Mouse (Mus musculus) midbrain, embryonic 15.5 days (tissue): Measurements from ENCODE around the gene Disp3. TPM values are rescaled to one million over a fixed set of nuclear protein-coding genes. Genes with fewer than 3 reads are reported as not detected.

ENCODE experiments used
- ATAC-seq: fragments of 200-750 bp; cut with Nextera tagmentation; replicated peaks from 2 replicates; pipeline ENCODE4 v1.8.0; 2017; ENCODE audit warnings: moderate TSS enrichment
- H3K27ac ChIP-seq: fragments of 300-500 bp; sonication (generic); 2 replicates; pipeline ENCODE4 v1.5.1; 2015; ENCODE audit warnings: mild to moderate bottlenecking, inconsistent platforms
- H3K27me3 ChIP-seq: fragments of 300-500 bp; sonication (generic); replicated peaks from 2 replicates; pipeline ENCODE4 v1.6.1; 2015; ENCODE audit warnings: inconsistent platforms
- H3K36me3 ChIP-seq: fragments of 300-500 bp; sonication (generic); replicated peaks from 2 replicates; pipeline ENCODE4 v1.6.1; 2015; ENCODE audit warnings: inconsistent platforms
- H3K4me1 ChIP-seq: fragments of 300-500 bp; sonication (generic); 2 replicates; pipeline ENCODE4 v1.6.1; 2015; ENCODE audit warnings: inconsistent platforms
- H3K4me2 ChIP-seq: fragments of 300-500 bp; sonication (generic); 2 replicates; pipeline ENCODE4 v1.6.1; 2015; ENCODE audit warnings: inconsistent platforms, mild to moderate bottlenecking, moderate library complexity
- H3K4me3 ChIP-seq: fragments of 300-500 bp; sonication (generic); 2 replicates; pipeline ENCODE4 v1.5.1; 2015; ENCODE audit warnings: mild to moderate bottlenecking, inconsistent platforms
- H3K9ac ChIP-seq: fragments of 300-500 bp; sonication (generic); 2 replicates; pipeline ENCODE4 v1.6.1; 2015; ENCODE audit warnings: mild to moderate bottlenecking, inconsistent platforms
- H3K9me3 ChIP-seq: fragments of 300-500 bp; sonication (generic); 2 replicates; pipeline ENCODE4 v1.6.1; 2016; ENCODE audit warnings: inconsistent platforms
- whole genome bisulfite sequencing: fragments of 180-500 bp; shearing (Covaris S2); methylation state at CpG from one replicate; pipeline ENCODE4 v1.1.7; 2015; ENCODE audit warnings: mixed read lengths; 5-methylcytosine and 5-hydroxymethylcytosine counted together
- polyA plus RNA-seq: library from polyadenylated mRNA; unstranded; fragments of >200 nt; fragmentation: Nextera tagmentation; extraction: Ambion mirVana; gene quantifications from 2 replicates; pipeline ENCODE4 v1.2.1, GENCODE M21; 2015

The Disp3 gene
- polyA plus RNA-seq, 1 experiment from 2014 or later = 13.6 TPM

GRCm38 (mm10) chr4:148238218-148238617, 49.5 kb downstream of the Disp3 start:
- peak overlapping the region; percentile 51; the same call in 1 of the 2 replicates for H3K27ac ChIP-seq
- no peak overlapping the region for H3K9ac ChIP-seq
- WGBS = 20% methylated on average over 9 of the region's 9 CpGs
- H3K4me2 ChIP-seq = no peak overlapping the region
- H3K27me3 ChIP-seq = no peaks in the 10 kb centered on the region
- H3K4me1 ChIP-seq = peaks cover 22% of the 10 kb centered on the region
- H3K4me3 ChIP-seq = no peak overlapping the region
- no peaks in the 10 kb centered on the region for H3K9me3 ChIP-seq
- H3K36me3 ChIP-seq = no peaks in the 10 kb centered on the region; the same call in 1 of the 2 replicates
- peak; percentile 44; the same call in 1 of the 2 replicates for ATAC-seq

- Histone ChIP-seq H3K9me3 (no peaks in the 10 kb centered on the region), H3K4me2 (no peak overlapping the region), H3K27me3 (no peaks in the 10 kb centered on the region), H3K4me1 (peaks cover 30% of the 10 kb centered on the region), H3K27ac (peak overlapping the region; percentile 20; the same call in 1 of the 2 replicates), H3K4me3 (no peak overlapping the region), H3K9ac (no peak overlapping the region), H3K36me3 (no peaks in the 10 kb centered on the region; the same call in 1 of the 2 replicates)
- ATAC-seq = no peak
- WGBS = 44% methylated on average over 8 of the region's 8 CpGs
Measured at GRCm38 (mm10) chr4:148236664-148237063, 51.1 kb downstream of the Disp3 start.

- Histone ChIP-seq H3K4me2 (no peak overlapping the region), H3K9ac (no peak overlapping the region), H3K4me3 (no peak overlapping the region), H3K27ac (no peak overlapping the region), H3K4me1 (peaks cover 23% of the 10 kb centered on the region), H3K27me3 (no peaks in the 10 kb centered on the region), H3K9me3 (no peaks in the 10 kb centered on the region), H3K36me3 (no peaks in the 10 kb centered on the region)
- WGBS = 75% methylated on average over 9 of the region's 9 CpGs
- ATAC-seq = no peak
Measured at GRCm38 (mm10) chr4:148233061-148233460, 54.7 kb downstream of the Disp3 start.

GRCm38 (mm10) chr4:148232615-148233014, 55.1 kb downstream of the Disp3 start:
- no peak; the same call in 1 of the 2 replicates for ATAC-seq
- 39% methylated on average over 10 of the region's 10 CpGs for WGBS
- no peaks in the 10 kb centered on the region for H3K9me3 ChIP-seq
- no peaks in the 10 kb centered on the region for H3K27me3 ChIP-seq
- no peak overlapping the region for H3K4me2 ChIP-seq
- 0 out of 2 replicates have a peak overlapping the region, but pooled peaks have one; percentile 18 for H3K27ac ChIP-seq
- no peak overlapping the region for H3K9ac ChIP-seq
- H3K36me3 ChIP-seq = no peaks in the 10 kb centered on the region
- no peak overlapping the region for H3K4me3 ChIP-seq
- H3K4me1 ChIP-seq = peaks cover 19% of the 10 kb centered on the region

DNA sequence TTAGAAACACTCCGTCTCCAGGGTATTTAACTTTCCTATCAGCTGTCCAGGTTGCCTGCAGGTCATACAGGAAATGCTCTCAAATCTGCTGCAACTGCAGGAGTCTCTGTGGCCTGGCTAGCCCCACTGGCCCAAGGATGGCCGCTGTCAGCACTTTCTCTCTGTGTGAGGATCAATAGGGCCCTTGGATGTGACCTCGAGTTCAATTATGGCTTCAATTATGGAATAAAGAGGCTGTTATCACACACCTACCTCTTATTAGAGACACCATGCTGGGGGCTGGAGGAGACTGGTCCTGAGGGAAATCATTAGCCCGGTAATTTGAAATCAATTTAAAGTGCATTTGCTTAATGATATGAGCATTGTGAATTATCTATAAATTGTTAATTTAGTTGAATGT, 55.6 kb downstream of the Disp3 start:
- WGBS = 38% methylated on average over 4 of the region's 4 CpGs
- no peak overlapping the region for H3K27ac ChIP-seq
- no peak overlapping the region for H3K4me2 ChIP-seq
- H3K9me3 ChIP-seq = no peaks in the 10 kb centered on the region
- no peaks in the 10 kb centered on the region for H3K36me3 ChIP-seq
- peaks cover 16% of the 10 kb centered on the region for H3K4me1 ChIP-seq
- no peaks in the 10 kb centered on the region for H3K27me3 ChIP-seq
- H3K4me3 ChIP-seq = no peak overlapping the region
- ATAC-seq = no peak
- H3K9ac ChIP-seq = no peak overlapping the region

DNA sequence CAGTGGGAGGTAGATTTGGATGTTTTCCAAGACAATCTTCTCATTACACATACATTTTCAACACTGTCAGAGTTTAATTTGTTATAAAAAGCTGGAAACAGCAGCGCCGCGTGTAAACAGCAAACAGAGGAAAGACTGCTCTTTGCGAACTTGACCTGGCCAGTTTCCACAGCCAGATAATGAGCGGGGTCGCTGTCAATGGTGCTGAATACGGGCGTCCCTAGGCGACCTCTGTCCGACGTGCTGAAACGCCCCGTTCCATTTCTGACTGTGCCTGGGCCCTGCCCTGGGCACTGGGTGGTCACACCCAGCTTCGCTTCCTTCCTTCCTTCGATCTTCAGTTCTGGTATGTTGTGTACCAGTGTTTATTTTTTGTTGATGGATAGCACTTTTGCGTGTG, 58.1 kb downstream of the Disp3 start:
- Histone ChIP-seq H3K36me3 (no peaks in the 10 kb centered on the region), H3K27me3 (no peaks in the 10 kb centered on the region), H3K4me1 (peaks cover 18% of the 10 kb centered on the region), H3K9me3 (no peaks in the 10 kb centered on the region), H3K27ac (no peak overlapping the region), H3K4me2 (no peak overlapping the region), H3K4me3 (no peak overlapping the region), H3K9ac (no peak overlapping the region)
- ATAC-seq = no peak
- WGBS = 8% methylated on average over 16 of the region's 16 CpGs

- Histone ChIP-seq H3K36me3 (no peaks in the 10 kb centered on the region), H3K27me3 (no peaks in the 10 kb centered on the region; the same call in 1 of the 2 replicates), H3K9ac (no peak overlapping the region), H3K27ac (no peak overlapping the region), H3K9me3 (no peaks in the 10 kb centered on the region), H3K4me3 (no peak overlapping the region), H3K4me1 (peaks cover 17% of the 10 kb centered on the region), H3K4me2 (no peak overlapping the region)
- ATAC-seq = 0 out of 2 replicates have a peak, but pooled peaks have one; percentile 49
- 25% methylated on average over 10 of the region's 10 CpGs for WGBS
Measured at GRCm38 (mm10) chr4:148222983-148223382, 64.8 kb downstream of the Disp3 start.

DNA sequence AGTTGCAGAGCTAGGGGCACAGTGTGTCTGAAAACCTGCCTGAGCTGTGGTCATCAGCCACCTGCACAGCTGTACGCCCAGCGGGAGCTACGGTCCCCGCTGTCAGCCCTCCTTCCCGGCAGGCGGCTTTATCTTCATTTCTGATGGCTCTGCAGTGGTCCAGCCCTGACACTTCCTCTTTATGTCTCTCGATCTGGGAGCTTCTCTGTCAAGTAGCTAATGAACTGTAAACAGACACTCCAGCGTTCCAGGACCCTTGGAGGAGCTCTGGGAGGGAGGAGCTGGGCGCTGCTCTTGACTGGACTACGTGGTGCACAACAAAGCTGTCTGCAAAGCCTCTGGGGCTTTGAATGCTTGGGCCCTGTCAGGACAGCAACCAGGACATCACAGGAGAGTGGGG, 67.1 kb downstream of the Disp3 start:
- Histone ChIP-seq H3K9ac (no peak overlapping the region), H3K36me3 (no peaks in the 10 kb centered on the region), H3K27ac (no peak overlapping the region), H3K4me3 (no peak overlapping the region), H3K4me2 (no peak overlapping the region), H3K4me1 (peaks cover 12% of the 10 kb centered on the region), H3K9me3 (no peaks in the 10 kb centered on the region), H3K27me3 (no peaks in the 10 kb centered on the region; the same call in 1 of the 2 replicates)
- ATAC-seq = no peak
- 7% methylated on average over 10 of the region's 10 CpGs for WGBS

GRCm38 (mm10) chr4:148218238-148218637, 69.5 kb downstream of the Disp3 start:
- Histone ChIP-seq H3K36me3 (no peaks in the 10 kb centered on the region), H3K27ac (no peak overlapping the region), H3K9me3 (no peaks in the 10 kb centered on the region), H3K9ac (no peak overlapping the region), H3K27me3 (no peaks in the 10 kb centered on the region; the same call in 1 of the 2 replicates), H3K4me1 (peaks cover 27% of the 10 kb centered on the region), H3K4me3 (no peak overlapping the region), H3K4me2 (no peak overlapping the region)
- 32% methylated on average over 10 of the region's 10 CpGs for WGBS
- no peak for ATAC-seq

GRCm38 (mm10) chr4:148215264-148215900, 72.4 kb downstream of the Disp3 start:
- ATAC-seq = 0 out of 2 replicates have a peak, but pooled peaks have one; percentile 25
- Histone ChIP-seq H3K27me3 (no peaks in the 10 kb centered on the region), H3K9ac (no peak overlapping the region), H3K27ac (no peak overlapping the region), H3K4me2 (no peak overlapping the region), H3K36me3 (no peaks in the 10 kb centered on the region), H3K4me1 (peaks cover 20% of the 10 kb centered on the region), H3K9me3 (no peaks in the 10 kb centered on the region), H3K4me3 (no peak overlapping the region)
- 43% methylated on average over 11 of the region's 11 CpGs for WGBS

DNA sequence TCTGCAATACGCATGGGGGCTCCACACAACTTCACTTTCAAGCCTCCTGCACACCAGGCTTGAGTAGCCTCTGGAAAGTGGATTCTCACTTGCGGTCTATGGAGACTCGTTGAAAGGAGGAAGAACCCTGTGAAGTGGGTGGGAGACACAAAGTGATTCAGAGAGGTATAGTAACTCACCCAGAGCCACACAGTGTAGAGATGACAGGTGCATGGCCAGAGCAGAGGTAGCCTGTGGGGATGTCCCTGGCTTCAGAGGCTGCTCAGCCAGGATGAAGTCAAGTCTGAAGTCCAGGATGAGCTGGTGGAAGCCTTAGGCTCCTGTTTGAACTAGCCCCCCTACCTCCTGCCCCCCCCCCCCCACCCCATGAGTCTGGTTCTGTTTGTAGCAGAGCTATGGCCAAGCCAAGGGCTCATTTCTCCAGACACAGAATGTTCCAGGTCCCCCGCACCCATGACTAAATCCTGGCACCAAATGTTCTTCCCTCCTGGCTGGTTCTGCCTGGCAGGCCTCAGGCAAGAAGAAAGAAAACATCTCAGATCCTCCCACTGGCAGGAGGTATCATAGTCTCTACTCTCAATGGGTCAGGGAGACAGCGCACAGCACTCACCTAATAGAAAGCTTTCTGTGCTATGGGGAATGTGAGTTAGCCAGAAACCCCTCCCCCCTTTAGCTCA, 73.2 kb downstream of the Disp3 start:
- Histone ChIP-seq H3K27me3 (no peaks in the 10 kb centered on the region), H3K4me1 (peaks cover 20% of the 10 kb centered on the region), H3K9ac (no peak overlapping the region), H3K9me3 (no peaks in the 10 kb centered on the region), H3K4me3 (no peak overlapping the region), H3K36me3 (no peaks in the 10 kb centered on the region), H3K4me2 (no peak overlapping the region), H3K27ac (no peak overlapping the region)
- 0 out of 2 replicates have a peak, but pooled peaks have one; percentile 53 for ATAC-seq
- WGBS = 49% methylated on average over 5 of the region's 5 CpGs

DNA sequence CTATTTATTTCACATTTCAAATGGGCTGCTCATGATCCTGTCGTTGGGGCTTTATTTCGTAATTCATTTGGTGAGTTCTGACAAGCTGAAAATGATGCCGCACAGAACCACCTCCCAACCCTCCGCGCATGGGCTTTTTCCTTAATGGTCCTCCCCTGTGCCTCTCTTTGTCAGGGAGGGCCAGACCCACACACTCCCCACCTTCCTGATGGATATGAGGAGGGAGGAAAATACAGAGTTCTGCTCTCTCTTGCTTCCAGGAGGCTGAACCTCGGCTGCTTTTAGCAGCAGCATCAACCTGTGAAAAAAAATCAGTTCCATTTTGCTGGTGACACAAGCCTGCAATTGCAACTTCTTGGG, 82.9 kb downstream of the Disp3 start:
- no peak; the same call in 1 of the 2 replicates for ATAC-seq
- Histone ChIP-seq H3K9me3 (no peaks in the 10 kb centered on the region), H3K9ac (no peak overlapping the region), H3K4me2 (no peak overlapping the region), H3K36me3 (no peaks in the 10 kb centered on the region), H3K4me3 (no peak overlapping the region), H3K27me3 (no peaks in the 10 kb centered on the region; the same call in 1 of the 2 replicates), H3K4me1 (peaks cover 10% of the 10 kb centered on the region; the same call in 1 of the 2 replicates), H3K27ac (no peak overlapping the region; the same call in 1 of the 2 replicates)
- 27% methylated on average over 6 of the region's 6 CpGs for WGBS
